Mouse (Mus musculus): ENCODE data around the gene 4930523C07Rik. TPM values are rescaled to one million over a fixed set of nuclear protein-coding genes. Genes with fewer than 3 reads are reported as not detected.

Gene 4930523C07Rik
- polyA plus RNA-seq, 1 experiment from 2014 or later: 9.6 TPM

GRCm38 (mm10) chr1:160105426-160105825, 61.2 kb downstream of the 4930523C07Rik start:
- H3K36me3 ChIP-seq: no peaks in the 10 kb centered on the region
- ATAC-seq (ENCODE audit: insufficient number of reproducible peaks, low FRiP score): no peak
- H3K27ac ChIP-seq (ENCODE audit: poor library complexity, severe bottlenecking): no peak overlapping the region
- H3K4me2 ChIP-seq: no peak overlapping the region
- H3K4me1 ChIP-seq (replicated peaks): no peaks in the 10 kb centered on the region
- H3K9ac ChIP-seq: no peak overlapping the region
- H3K4me3 ChIP-seq: no peak overlapping the region
- 79% methylated on average over 5 of the region's 5 CpGs for WGBS
- no peaks in the 10 kb centered on the region for H3K9me3 ChIP-seq (replicated peaks)
- H3K27me3 ChIP-seq (replicated peaks): no peaks in the 10 kb centered on the region

- H3K36me3 ChIP-seq: no peaks in the 10 kb centered on the region
- no peak overlapping the region for H3K9ac ChIP-seq
- H3K27ac ChIP-seq (ENCODE audit: poor library complexity, severe bottlenecking): no peak overlapping the region
- H3K4me1 ChIP-seq (replicated peaks): no peaks in the 10 kb centered on the region
- H3K4me3 ChIP-seq: no peak overlapping the region
- H3K27me3 ChIP-seq (replicated peaks): no peaks in the 10 kb centered on the region
- ATAC-seq (ENCODE audit: insufficient number of reproducible peaks, low FRiP score): no peak
- 65% methylated on average over 2 of the region's 2 CpGs for WGBS
- H3K4me2 ChIP-seq: no peak overlapping the region
- H3K9me3 ChIP-seq (replicated peaks): no peaks in the 10 kb centered on the region
These were observed 64.4 kb downstream of the 4930523C07Rik start for GRCm38 (mm10) chr1:160108604-160109003.

GRCm38 (mm10) chr1:160123957-160124356, 79.8 kb downstream of the 4930523C07Rik start:
- Histone ChIP-seq H3K4me2 (no peak overlapping the region), H3K4me1 (replicated peaks) (no peaks in the 10 kb centered on the region), H3K9ac (no peak overlapping the region), H3K27ac (ENCODE audit: poor library complexity, severe bottlenecking) (no peak overlapping the region), H3K9me3 (replicated peaks) (no peaks in the 10 kb centered on the region), H3K27me3 (replicated peaks) (peaks cover 6% of the 10 kb centered on the region; the same call in 1 of the 2 replicates), H3K4me3 (no peak overlapping the region), H3K36me3 (no peaks in the 10 kb centered on the region)
- ATAC-seq (ENCODE audit: insufficient number of reproducible peaks, low FRiP score): no peak
- 86% methylated on average over 2 of the region's 2 CpGs for WGBS

Other genes with a start within 250 kb of the 4930523C07Rik start
- gene Tnn, start 109.2 kb downstream of the 4930523C07Rik start, polyA plus RNA-seq (2016; fragmentation: Nextera tagmentation; extraction: Ambion mirVana): 0.06 TPM in 1 of 2 replicates, not detected in the other
- gene Mrps14, start 150.8 kb downstream of the 4930523C07Rik start, polyA plus RNA-seq (2016; fragmentation: Nextera tagmentation; extraction: Ambion mirVana): 184 and 185 TPM in 2 replicates
- 175 and 181 TPM in 2 replicates for gene Cacybp, start 168.5 kb downstream of the 4930523C07Rik start, polyA plus RNA-seq (2016; fragmentation: Nextera tagmentation; extraction: Ambion mirVana)

Measured in heart, embryonic 12.5 days (tissue).